Mouse (Mus musculus): ENCODE data around the gene Zfhx3.

DNA sequence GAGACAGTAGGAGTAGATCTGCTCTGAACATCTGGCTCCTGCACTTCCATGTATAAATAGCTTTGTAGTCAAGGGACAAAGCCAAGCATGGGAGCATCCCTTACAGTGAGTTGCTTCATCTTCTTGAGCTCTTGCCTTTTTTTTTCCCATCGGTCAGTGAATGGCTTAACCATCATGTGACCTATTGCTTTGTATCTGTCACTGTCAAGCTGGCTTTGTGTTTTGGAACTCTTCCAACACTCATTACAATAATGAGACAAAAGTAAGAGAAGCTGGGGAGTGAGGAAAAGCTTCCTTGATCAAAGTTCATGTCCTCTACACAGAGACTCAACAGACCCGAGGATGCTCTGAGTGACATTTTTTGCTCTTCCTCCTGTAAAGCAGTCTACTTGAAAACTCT lies 183.0 kb downstream of the Zfhx3 start:
- TF ChIP-seq CTCF (IDR thresholded peaks at IDR 0.05; ENCODE audit: low read depth, low read length), result no peak
- TF ChIP-seq POLR2A (IDR thresholded peaks at IDR 0.05; ENCODE audit: extremely low read depth, insufficient read depth, low read length), result no peak
